In genomic region chr2:108770383-108770782, GRCm38 (mm10) we compare ENCODE assay signal across 23 mouse cellular contexts.
DNase-seq lines count a peak whose midpoint lies in the region; ATAC-seq and TF ChIP-seq lines count a peak whose summit lies in the region.
"Had no signal": no experiment of that assay in that cellular context is flagged by ENCODE, and none has a peak within 500 bp of the region (broad histone marks: within the 10 kb centered on the region; RNA-seq: fewer than 3 reads in every experiment).

No protein-coding gene starts in this region.

- TF ChIP-seq RAD21 in MEL (IDR thresholded peaks at IDR 0.05; ENCODE audit: low read depth, low read length), result no peak

- no peak for TF ChIP-seq CTCF in MEL (IDR thresholded peaks at IDR 0.05 in 2 of 3, conservative IDR thresholded peaks at IDR 0.05 in 1 of 3; ENCODE audit: control insufficient read depth in 1 of 3, insufficient read depth in 1 of 3, low read depth in 2 of 3, low read length in 3 of 3, poor library complexity in 1 of 3, severe bottlenecking in 1 of 3)
- TF ChIP-seq CTCF in lung, adult 2 months (IDR thresholded peaks at IDR 0.05; ENCODE audit: insufficient read depth, low read length), result no peak

- no peak overlapping the region for H3K9ac ChIP-seq in MEL (ENCODE audit: control insufficient read depth, low read depth, low read length, poor library complexity, severe bottlenecking)

- H3K79me2 ChIP-seq in MEL (ENCODE audit: control insufficient read depth, insufficient read depth, low read length, poor library complexity), result no peaks in the 10 kb centered on the region

- H3K4me3 ChIP-seq in MEL (ENCODE audit: control insufficient read depth in 1 of 2, insufficient read depth in 1 of 2, low read depth in 2 of 2, low read length in 2 of 2), result no peak overlapping the region
- H3K4me3 ChIP-seq in lung, adult 2 months (replicated peaks; ENCODE audit: extremely low read depth, low read depth, low read length), result no peak overlapping the region

- H3K9me3 ChIP-seq in MEL (replicated peaks; ENCODE audit: insufficient read depth, low read length), result no peaks in the 10 kb centered on the region
- H3K9me3 ChIP-seq: G1E had no signal

- DNase-seq in MEL (ENCODE audit: low read depth, low spot score), result peak; percentile 32
- DNase-seq in MEL-GATA-1-ER (ENCODE audit: extremely low read depth, low read depth), result peak; percentile 4
- DNase-seq in lung, adult 2 months, result no peak
- DNase-seq in thymus, postnatal 0 days (ENCODE audit: low spot score), result no peak
- no peak for DNase-seq in natural killer cell, adult 2 months (ENCODE audit: low spot score in 2 of 2)
- DNase-seq: adrenal gland, adult 2 months; adrenal gland, adult 8-10 months; adrenal gland, postnatal 10 days; adrenal gland, postnatal 14 days; adrenal gland, postnatal 25 days; adrenal gland, postnatal 36 days; B cell, adult 2 months; cerebellum, adult 11 months; cerebellum, adult 11-12 months; cerebellum, adult 18-20 months; cerebellum, adult 2 months; cerebellum, adult 8-10 months had no signal

- 79% methylated on average over 1 of the region's 1 CpGs for WGBS in lung, adult 2 months

- peak; percentile 52 for ATAC-seq in megakaryocyte progenitor cell, adult 5-6 weeks (replicated peaks; ENCODE audit: poor library complexity)
- ATAC-seq: activated CD4-positive, CD25-positive, alpha-beta regulatory T cell, adult 4 months; CD4-positive, CD25-positive, alpha-beta regulatory T cell, adult 4 months; Patski had no signal

- no peaks in the 10 kb centered on the region for H3K27me3 ChIP-seq in MEL (ENCODE audit: control insufficient read depth in 1 of 2, insufficient read depth in 2 of 2, low read length in 2 of 2)
- H3K27me3 ChIP-seq: CH12.LX, Patski had no signal

- no peak for TF ChIP-seq POLR2A in MEL (IDR thresholded peaks at IDR 0.05; ENCODE audit: control insufficient read depth in 1 of 2, insufficient read depth in 1 of 2, low read depth in 1 of 2, low read length in 2 of 2, poor library complexity in 1 of 2)
- no peak for TF ChIP-seq POLR2A in lung, adult 2 months (IDR thresholded peaks at IDR 0.05; ENCODE audit: borderline replicate concordance, extremely low read depth, low read depth, low read length)

- peak; percentile 11 to 56; a peak in 1 of 4 replicates for TF ChIP-seq EP300 in MEL (IDR thresholded peaks at IDR 0.05; ENCODE audit: low read depth in 1 of 2, low read length in 2 of 2)

- peaks cover 0 to 3% of the 10 kb centered on the region in 2 experiments; a peak in 1 of 4 replicates for H3K4me1 ChIP-seq in MEL (ENCODE audit: control insufficient read depth in 1 of 2, insufficient read depth in 2 of 2, low read length in 2 of 2)
- H3K4me1 ChIP-seq in lung, adult 2 months (ENCODE audit: control insufficient read depth, insufficient read depth, low read length), result no peaks in the 10 kb centered on the region

- H3K36me3 ChIP-seq in MEL (ENCODE audit: control insufficient read depth in 1 of 2, insufficient read depth in 2 of 2, low read length in 2 of 2), result no peaks in the 10 kb centered on the region; a peak in 1 of 4 replicates
- H3K36me3 ChIP-seq: G1E had no signal

- no peak overlapping the region for H3K27ac ChIP-seq in MEL (ENCODE audit: control insufficient read depth, low read depth, low read length)

TF ChIP-seq in MEL, 35 proteins besides CTCF, POLR2A, EP300 and RAD21:
- TF ChIP-seq MXI1 (IDR thresholded peaks at IDR 0.05; ENCODE audit: low read depth, low read length) (no peak), CHD1 (IDR thresholded peaks at IDR 0.05; ENCODE audit: low read depth, low read length) (no peak), ZNF384 (IDR thresholded peaks at IDR 0.05; ENCODE audit: low read depth, low read length) (no peak), RCOR1 (IDR thresholded peaks at IDR 0.05; ENCODE audit: low read depth, low read length) (peak; percentile 82), CHD2 (IDR thresholded peaks at IDR 0.05; ENCODE audit: low read length) (no peak), MEF2A (IDR thresholded peaks at IDR 0.05; ENCODE audit: extremely low read depth, insufficient replicate concordance, low read depth, low read length, poor library complexity, severe bottlenecking) (no peak), MAFK (IDR thresholded peaks at IDR 0.05; ENCODE audit: borderline replicate concordance, low read depth, low read length) (no peak), BHLHE40 (IDR thresholded peaks at IDR 0.05; ENCODE audit: borderline replicate concordance, low read depth, low read length) (no peak), GATA1 (IDR thresholded peaks at IDR 0.05; ENCODE audit: low read depth, low read length) (0 out of 2 replicates have a peak, but pooled peaks have one; percentile 27)

Comparison
In these comparisons a context has a peak if more than half of its experiments do, and no peak if none do; other contexts are left out.
1. DNase-seq: peak in MEL (single experiment) and MEL-GATA-1-ER (single experiment); none in lung, adult 2 months (single experiment), thymus, postnatal 0 days (single experiment) and natural killer cell, adult 2 months (0 of 2).